Mouse (Mus musculus): Measurements from ENCODE around the gene AC140267.1. TPM values are rescaled to one million over a fixed set of nuclear protein-coding genes. Genes with fewer than 3 reads are reported as not detected.

AC140267.1 gene
- polyA plus RNA-seq, 1 experiment from 2014 or later, result not detected

- no peak overlapping the region for H3K4me2 ChIP-seq (replicated peaks)
- H3K36me3 ChIP-seq (replicated peaks; ENCODE audit: control insufficient read depth, insufficient read depth), result no peaks in the 10 kb centered on the region
- no peak overlapping the region for H3K4me3 ChIP-seq (replicated peaks; ENCODE audit: low read length)
- H3K9me3 ChIP-seq (ENCODE audit: control insufficient read depth, low read length), result no peaks in the 10 kb centered on the region
- H3K4me1 ChIP-seq (replicated peaks; ENCODE audit: control insufficient read depth, insufficient read depth, low read length), result no peaks in the 10 kb centered on the region
- H3K27ac ChIP-seq, result no peak overlapping the region
- no peak overlapping the region for H3K9ac ChIP-seq
- DNase-seq (ENCODE audit: low spot score) (no peak), ATAC-seq (ENCODE audit: low FRiP score) (no peak)
- no peaks in the 10 kb centered on the region for H3K27me3 ChIP-seq (ENCODE audit: control insufficient read depth, insufficient read depth, low read length)
- 91% methylated on average over 7 of the region's 7 CpGs for WGBS
Measured at GRCm38 (mm10) chr15:80223751-80224150, 11.9 kb upstream of the AC140267.1 start.

- no peak overlapping the region for H3K4me2 ChIP-seq (replicated peaks)
- no peaks in the 10 kb centered on the region for H3K9me3 ChIP-seq (ENCODE audit: control insufficient read depth, low read length)
- H3K27me3 ChIP-seq (ENCODE audit: control insufficient read depth, insufficient read depth, low read length), result no peaks in the 10 kb centered on the region
- no peak overlapping the region for H3K4me3 ChIP-seq (replicated peaks; ENCODE audit: low read length)
- no peaks in the 10 kb centered on the region for H3K36me3 ChIP-seq (replicated peaks; ENCODE audit: control insufficient read depth, insufficient read depth)
- DNase-seq (ENCODE audit: low spot score) (peak; percentile 71), ATAC-seq (ENCODE audit: low FRiP score) (no peak)
- no peaks in the 10 kb centered on the region for H3K4me1 ChIP-seq (replicated peaks; ENCODE audit: control insufficient read depth, insufficient read depth, low read length)
- H3K9ac ChIP-seq, result no peak overlapping the region
- 30% methylated on average over 9 of the region's 9 CpGs for WGBS
- no peak overlapping the region for H3K27ac ChIP-seq
Measured at GRCm38 (mm10) chr15:80225208-80225607, 10.4 kb upstream of the AC140267.1 start.

GRCm38 (mm10) chr15:80225796-80226195 is 9.8 kb upstream of the AC140267.1 start:
- 41% methylated on average over 2 of the region's 2 CpGs for WGBS
- no peak overlapping the region for H3K27ac ChIP-seq
- ATAC-seq (ENCODE audit: low FRiP score) (no peak), DNase-seq (ENCODE audit: low spot score) (peak; percentile 45)
- no peaks in the 10 kb centered on the region for H3K27me3 ChIP-seq (ENCODE audit: control insufficient read depth, insufficient read depth, low read length)
- H3K4me2 ChIP-seq (replicated peaks), result no peak overlapping the region
- no peak overlapping the region for H3K9ac ChIP-seq
- H3K36me3 ChIP-seq (replicated peaks; ENCODE audit: control insufficient read depth, insufficient read depth), result no peaks in the 10 kb centered on the region
- no peak overlapping the region for H3K4me3 ChIP-seq (replicated peaks; ENCODE audit: low read length)
- H3K9me3 ChIP-seq (ENCODE audit: control insufficient read depth, low read length), result no peaks in the 10 kb centered on the region
- H3K4me1 ChIP-seq (replicated peaks; ENCODE audit: control insufficient read depth, insufficient read depth, low read length), result no peaks in the 10 kb centered on the region

- Histone ChIP-seq H3K27me3 (ENCODE audit: control insufficient read depth, insufficient read depth, low read length) (no peaks in the 10 kb centered on the region), H3K9ac (no peak overlapping the region), H3K4me3 (replicated peaks; ENCODE audit: low read length) (no peak overlapping the region), H3K27ac (no peak overlapping the region), H3K9me3 (ENCODE audit: control insufficient read depth, low read length) (no peaks in the 10 kb centered on the region), H3K36me3 (replicated peaks; ENCODE audit: control insufficient read depth, insufficient read depth) (no peaks in the 10 kb centered on the region), H3K4me2 (replicated peaks) (no peak overlapping the region), H3K4me1 (replicated peaks; ENCODE audit: control insufficient read depth, insufficient read depth, low read length) (0 out of 2 replicates have a peak, but pooled peaks cover 1% of the 10 kb centered on the region)
- DNase-seq (ENCODE audit: low spot score), result no peak
- 53% methylated on average over 17 of the region's 17 CpGs for WGBS
- ATAC-seq (ENCODE audit: low FRiP score), result no peak
Measured at GRCm38 (mm10) chr15:80228071-80228800, 7.4 kb upstream of the AC140267.1 start.

GRCm38 (mm10) chr15:80232331-80232730 is 3.3 kb upstream of the AC140267.1 start:
- DNase-seq (ENCODE audit: low spot score) (no peak), ATAC-seq (ENCODE audit: low FRiP score) (no peak)
- no peak overlapping the region for H3K9ac ChIP-seq
- no peak overlapping the region for H3K4me3 ChIP-seq (replicated peaks; ENCODE audit: low read length)
- H3K4me2 ChIP-seq (replicated peaks), result no peak overlapping the region
- H3K4me1 ChIP-seq (replicated peaks; ENCODE audit: control insufficient read depth, insufficient read depth, low read length), result peaks cover 11% of the 10 kb centered on the region
- H3K36me3 ChIP-seq (replicated peaks; ENCODE audit: control insufficient read depth, insufficient read depth), result peaks cover 18% of the 10 kb centered on the region
- no peak overlapping the region for H3K27ac ChIP-seq
- no peaks in the 10 kb centered on the region for H3K27me3 ChIP-seq (ENCODE audit: control insufficient read depth, insufficient read depth, low read length)
- 20% methylated on average over 2 of the region's 2 CpGs for WGBS
- no peaks in the 10 kb centered on the region for H3K9me3 ChIP-seq (ENCODE audit: control insufficient read depth, low read length)

- Histone ChIP-seq H3K27ac (peak overlapping the region; percentile 85), H3K9ac (peak overlapping the region; percentile 89; the same call in 1 of the 2 replicates), H3K9me3 (ENCODE audit: control insufficient read depth, low read length) (no peaks in the 10 kb centered on the region), H3K4me2 (replicated peaks) (peak overlapping the region; percentile 75; the same call in 1 of the 2 replicates), H3K4me3 (replicated peaks; ENCODE audit: low read length) (0 out of 2 replicates have a peak overlapping the region, but pooled peaks have one; percentile 90), H3K4me1 (replicated peaks; ENCODE audit: control insufficient read depth, insufficient read depth, low read length) (peaks cover 11% of the 10 kb centered on the region), H3K27me3 (ENCODE audit: control insufficient read depth, insufficient read depth, low read length) (no peaks in the 10 kb centered on the region), H3K36me3 (replicated peaks; ENCODE audit: control insufficient read depth, insufficient read depth) (peaks cover 23% of the 10 kb centered on the region)
- ATAC-seq (ENCODE audit: low FRiP score) (no peak), DNase-seq (ENCODE audit: low spot score) (no peak)
- WGBS, result 59% methylated on average over 4 of the region's 4 CpGs
Measured at GRCm38 (mm10) chr15:80233053-80233452, 2.6 kb upstream of the AC140267.1 start.

- ATAC-seq (ENCODE audit: low FRiP score) (peak; percentile 97), DNase-seq (ENCODE audit: low spot score) (peak; percentile 96)
- H3K9me3 ChIP-seq (ENCODE audit: control insufficient read depth, low read length), result no peaks in the 10 kb centered on the region
- peak within 1 kb of the TSS; percentile 89 for H3K9ac ChIP-seq
- H3K36me3 ChIP-seq (replicated peaks; ENCODE audit: control insufficient read depth, insufficient read depth), result peaks cover 31% of the 10 kb centered on the region
- H3K4me2 ChIP-seq (replicated peaks), result peak within 1 kb of the TSS; percentile 75
- peak within 1 kb of the TSS; percentile 90 for H3K4me3 ChIP-seq (replicated peaks; ENCODE audit: low read length)
- H3K27ac ChIP-seq, result peak within 1 kb of the TSS; percentile 85
- no peaks in the 10 kb centered on the region for H3K27me3 ChIP-seq (ENCODE audit: control insufficient read depth, insufficient read depth, low read length)
- under 1% methylated on average over 66 of the region's 67 CpGs for WGBS
- peaks cover 11% of the 10 kb centered on the region for H3K4me1 ChIP-seq (replicated peaks; ENCODE audit: control insufficient read depth, insufficient read depth, low read length)
Measured at GRCm38 (mm10) chr15:80233733-80234509, 1.7 kb upstream of the AC140267.1 start, which contains the start of gene Mief1. TSS of gene Mief1 (plus strand) at chr15:80234018.

- peaks cover 82% of the 10 kb centered on the region for H3K36me3 ChIP-seq (replicated peaks; ENCODE audit: control insufficient read depth, insufficient read depth)
- H3K4me1 ChIP-seq (replicated peaks; ENCODE audit: control insufficient read depth, insufficient read depth, low read length), result no peaks in the 10 kb centered on the region
Measured at GRCm38 (mm10) chr15:80248135-80248534, 12.5 kb downstream of the AC140267.1 start.

GRCm38 (mm10) chr15:80248596-80248995 is 13.0 kb downstream of the AC140267.1 start:
- 96% methylated on average over 1 of the region's 1 CpGs for WGBS
- Histone ChIP-seq H3K4me2 (replicated peaks) (no peak overlapping the region), H3K36me3 (replicated peaks; ENCODE audit: control insufficient read depth, insufficient read depth) (peaks cover 80% of the 10 kb centered on the region), H3K27ac (no peak overlapping the region), H3K9me3 (ENCODE audit: control insufficient read depth, low read length) (no peaks in the 10 kb centered on the region), H3K4me1 (replicated peaks; ENCODE audit: control insufficient read depth, insufficient read depth, low read length) (peaks cover under 1% of the 10 kb centered on the region), H3K27me3 (ENCODE audit: control insufficient read depth, insufficient read depth, low read length) (no peaks in the 10 kb centered on the region), H3K9ac (no peak overlapping the region), H3K4me3 (replicated peaks; ENCODE audit: low read length) (no peak overlapping the region)
- ATAC-seq (ENCODE audit: low FRiP score) (no peak), DNase-seq (ENCODE audit: low spot score) (no peak)

More at GRCm38 (mm10) chr15:80248135-80248534, 12.5 kb downstream of the AC140267.1 start:
- no peak overlapping the region for H3K27ac ChIP-seq
- no peak for ATAC-seq (ENCODE audit: low FRiP score)
- no peaks in the 10 kb centered on the region for H3K27me3 ChIP-seq (ENCODE audit: control insufficient read depth, insufficient read depth, low read length)
- WGBS, result 94% methylated on average over 12 of the region's 12 CpGs
- no peak overlapping the region for H3K9ac ChIP-seq
- no peaks in the 10 kb centered on the region for H3K9me3 ChIP-seq (ENCODE audit: control insufficient read depth, low read length)
- no peak for DNase-seq (ENCODE audit: low spot score)
- H3K4me3 ChIP-seq (replicated peaks; ENCODE audit: low read length), result no peak overlapping the region
- H3K4me2 ChIP-seq (replicated peaks), result no peak overlapping the region
